Comparison of ENCODE assay signal across 8 mouse cellular contexts in the genomic region with DNA sequence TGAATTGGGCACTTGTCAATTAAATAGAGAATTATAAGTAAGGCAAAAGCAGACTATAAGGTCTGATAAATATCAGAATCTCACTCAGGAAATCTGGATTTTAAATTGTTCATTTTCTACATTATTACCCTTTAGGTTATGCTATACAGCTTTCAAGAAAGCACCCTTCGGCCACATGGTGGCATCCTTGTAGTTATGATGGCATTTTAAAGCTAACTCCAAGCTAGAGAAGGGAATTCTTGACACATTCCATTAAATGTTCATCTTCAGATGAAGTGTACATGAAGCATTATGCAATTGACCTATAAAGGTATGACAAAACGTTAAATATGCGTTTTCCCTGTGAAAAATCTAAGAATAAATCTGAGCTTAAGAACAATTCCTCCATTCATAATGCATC.
DNase-seq lines count a peak whose midpoint lies in the region; TF ChIP-seq lines count a peak whose summit lies in the region.

No protein-coding gene starts in this region.

- no peaks in the 10 kb centered on the region for H3K36me3 ChIP-seq in kidney, adult 2 months (ENCODE audit: control insufficient read depth, insufficient read depth, low read length)

- peak; percentile 25 for DNase-seq in adrenal gland, postnatal 10 days
- no peak for DNase-seq in adrenal gland, adult 18-20 months (ENCODE audit: low spot score in 2 of 2)
- DNase-seq in lung, postnatal 14 days = peak; percentile 4
- DNase-seq in lung, postnatal 25 days (ENCODE audit: low spot score) = no peak
- DNase-seq in layer of hippocampus, postnatal 10 days (ENCODE audit: low spot score in 2 of 2) = peak; percentile 44 to 57
- peak; percentile 73 for DNase-seq in right cerebral cortex, adult 18-20 months
- no peak for DNase-seq in urinary bladder, postnatal 4 days (ENCODE audit: low spot score in 2 of 2)
- DNase-seq in kidney, adult 2 months = no peak

- no peaks in the 10 kb centered on the region for H3K27me3 ChIP-seq in kidney, adult 2 months (replicated peaks; ENCODE audit: control insufficient read depth, insufficient read depth, low read length)

- no peak for TF ChIP-seq CTCF in kidney, adult 2 months (conservative IDR thresholded peaks at IDR 0.05; ENCODE audit: insufficient read depth, insufficient read length, low read depth, low read length)

- TF ChIP-seq POLR2A in kidney, adult 2 months (IDR thresholded peaks at IDR 0.05; ENCODE audit: low read depth, low read length) = no peak

- no peak overlapping the region for H3K27ac ChIP-seq in kidney, adult 2 months (ENCODE audit: insufficient read depth, low read depth, low read length)

- 39% methylated on average over 3 of the region's 3 CpGs for WGBS in kidney, adult 2 months

- H3K4me1 ChIP-seq in kidney, adult 2 months (ENCODE audit: control insufficient read depth, insufficient read depth, low read length) = no peaks in the 10 kb centered on the region

- no peak overlapping the region for H3K4me3 ChIP-seq in kidney, adult 2 months (ENCODE audit: insufficient read depth, low read depth, low read length)

Comparison
In these comparisons a context has a peak if more than half of its experiments do, and no peak if none do; other contexts are left out.
1. DNase-seq: peak in adrenal gland, postnatal 10 days (single experiment), lung, postnatal 14 days (single experiment), layer of hippocampus, postnatal 10 days (2 of 2) and right cerebral cortex, adult 18-20 months (single experiment); none in adrenal gland, adult 18-20 months (0 of 2), lung, postnatal 25 days (single experiment), urinary bladder, postnatal 4 days (0 of 2) and kidney, adult 2 months (single experiment).